Mouse (Mus musculus) neural tube, embryonic 10.5 days (tissue): ENCODE results near the gene U2af2.
A peak's percentile ranks its signal among the peaks of the same experiment; 100 is the strongest.

Experiments used
- DNase-seq: peaks from one replicate; pipeline ENCODE4 v3.0.0-alpha.2; 2017; ENCODE audit warnings: low spot score; ENCODE audit errors: extremely low spot score

U2af2 gene

DNA sequence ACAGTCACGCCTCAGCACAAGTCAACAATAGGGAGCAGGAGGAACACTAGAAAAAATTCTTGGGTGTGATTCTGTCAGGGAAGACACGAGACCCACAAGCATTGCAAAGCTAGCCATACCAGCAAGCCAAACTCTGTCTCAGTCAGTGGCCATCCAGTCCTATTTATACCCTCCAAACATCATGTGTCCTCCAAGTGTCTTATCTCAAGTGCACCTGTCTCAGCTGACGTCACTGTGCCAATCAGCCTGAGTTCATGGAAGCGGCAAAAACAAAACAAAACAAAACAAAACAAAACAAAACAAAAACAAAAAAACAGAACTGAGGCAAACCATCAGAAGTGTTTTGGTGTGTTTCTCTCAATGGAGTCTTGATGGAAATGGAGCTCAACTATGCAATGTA lies 46.3 kb downstream of the U2af2 start:
- no peak for DNase-seq

DNA sequence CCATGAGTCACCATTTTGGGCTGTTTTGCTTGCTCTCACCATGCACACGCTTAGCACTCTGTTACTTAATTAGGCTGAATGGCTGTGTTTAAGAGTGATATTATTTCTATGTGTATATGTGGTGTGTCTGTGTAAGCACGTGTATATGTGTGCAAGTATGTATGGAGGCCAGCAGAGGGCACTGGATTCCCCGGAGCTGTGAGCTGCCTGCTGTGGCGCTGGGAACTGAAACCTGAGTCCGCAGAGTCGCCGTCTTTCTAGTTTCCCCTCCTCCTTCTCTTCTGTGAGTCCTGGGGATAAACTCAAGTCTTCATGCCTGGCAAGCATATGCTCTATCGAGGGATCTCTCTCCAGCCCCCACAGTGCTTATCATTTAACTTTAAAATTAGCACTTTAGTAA lies 47.4 kb downstream of the U2af2 start:
- DNase-seq: no peak

DNA sequence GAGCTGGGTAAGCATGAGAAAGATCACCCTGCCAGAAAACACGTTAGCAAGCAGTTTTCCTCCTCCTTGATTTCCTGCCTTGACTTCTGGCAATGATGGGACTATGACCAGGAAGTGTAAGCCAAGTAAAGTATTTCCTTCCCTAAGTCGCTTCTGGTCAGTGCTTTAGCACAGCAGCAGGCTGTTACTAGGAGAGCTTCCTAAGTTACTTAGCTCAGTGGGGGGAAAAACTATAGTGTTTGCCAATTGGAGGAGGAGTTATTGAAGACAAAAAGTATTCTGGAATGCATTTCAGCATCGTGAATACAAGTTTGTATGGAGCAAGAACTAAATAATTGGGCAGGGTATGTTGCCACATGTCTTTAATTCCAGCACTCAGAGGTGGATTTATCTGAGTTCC lies 50.8 kb downstream of the U2af2 start:
- no peak for DNase-seq

DNA sequence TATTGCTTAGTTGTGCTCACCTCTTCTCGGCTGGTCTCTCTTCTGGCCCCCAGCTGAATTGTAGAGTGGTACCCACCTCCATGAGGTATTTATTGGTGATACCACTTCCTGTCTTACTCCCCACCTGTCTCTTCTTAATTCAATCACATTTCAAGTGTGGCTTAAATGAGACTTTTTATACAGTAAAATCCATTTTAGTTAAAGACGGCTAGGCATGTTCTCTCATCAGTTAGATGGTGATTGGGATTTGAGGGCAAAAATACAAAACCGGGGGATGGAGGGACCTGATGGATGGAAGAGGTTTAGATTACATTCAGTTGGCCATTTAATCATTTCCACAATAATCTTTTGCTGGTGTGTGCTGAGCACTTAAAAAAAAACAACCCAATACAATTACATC lies 54.9 kb downstream of the U2af2 start, which contains the start of gene Rfpl4:
Gene Rfpl4 (minus strand): TSS at position 101 of the 400 bp plus-strand sequence.
- no peak for DNase-seq

DNA sequence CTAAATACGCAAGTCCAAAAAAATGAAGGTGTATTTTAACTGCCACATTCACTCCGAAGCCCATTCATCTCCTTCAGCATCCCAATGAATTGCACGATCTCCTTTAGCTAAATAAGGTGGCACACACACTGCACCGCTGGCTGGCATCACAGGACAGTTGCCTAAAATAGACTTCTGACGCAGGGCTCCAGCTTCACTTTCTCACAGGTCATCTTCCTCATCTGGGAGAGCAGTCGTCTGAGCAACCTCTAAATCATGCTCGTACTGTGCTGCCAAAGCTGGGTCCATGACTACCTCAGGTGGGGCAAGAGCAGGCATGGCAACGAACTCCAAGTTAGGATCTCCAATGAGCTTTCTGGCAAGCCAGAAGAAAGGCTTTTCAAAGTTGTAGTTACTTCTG lies 63.1 kb downstream of the U2af2 start:
- DNase-seq: no peak

DNA sequence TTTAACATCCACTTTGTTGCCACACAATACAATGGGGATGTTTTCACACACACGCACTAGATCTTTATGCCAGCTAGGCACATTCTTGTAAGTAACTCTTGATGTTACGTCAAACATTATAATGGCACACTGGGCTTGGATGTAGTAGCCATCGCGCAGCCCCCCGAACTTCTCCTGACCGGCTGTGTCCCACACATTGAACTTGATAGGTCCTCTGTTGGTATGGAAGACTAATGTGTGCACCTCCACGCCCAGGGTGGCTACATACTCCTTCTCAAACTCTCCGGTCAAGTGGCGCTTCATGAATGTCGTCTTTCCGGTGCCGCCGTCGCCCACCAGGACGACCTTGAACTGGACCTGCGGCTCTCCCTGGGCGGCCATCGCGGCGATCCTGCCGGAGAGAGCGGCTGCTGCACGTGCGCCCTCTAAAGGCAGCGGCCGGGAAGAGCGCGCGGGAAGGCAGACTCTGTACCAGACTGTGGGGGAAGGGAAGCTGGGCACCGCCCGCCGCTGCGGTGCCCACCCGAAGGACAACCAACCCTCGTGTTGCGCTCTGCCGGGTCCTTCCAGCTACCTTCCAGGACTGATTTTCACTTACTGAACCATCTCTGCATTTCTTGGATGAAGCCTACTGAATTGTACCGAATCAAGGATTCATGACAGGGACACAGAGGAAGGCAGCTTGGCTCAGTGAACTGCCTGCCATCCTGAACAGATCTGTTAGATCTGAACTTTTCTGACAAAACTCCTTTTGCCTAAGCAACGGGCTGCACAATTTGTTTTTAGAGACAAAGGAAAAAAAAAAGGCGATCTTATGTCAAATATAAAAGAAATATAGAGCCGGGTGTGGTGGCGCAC lies 63.8 kb downstream of the U2af2 start, which contains the start of gene Rasl2-9:
Gene Rasl2-9 (minus strand): TSS at position 402 of the 858 bp plus-strand sequence.
- peak; percentile 72 for DNase-seq
